Mouse (Mus musculus) liver, embryonic 13.5 days (tissue): Measurements from ENCODE around the gene Mapk1ip1l. TPM values are rescaled to one million over a fixed set of nuclear protein-coding genes. Genes with fewer than 3 reads are reported as not detected.

Experiments
- ATAC-seq: fragments of 200-750 bp; cut with Nextera tagmentation; 2 replicates; pipeline ENCODE4 v1.8.0; 2017; ENCODE audit warnings: low read depth, mild to moderate bottlenecking, moderate number of reproducible peaks, moderate library complexity
- DNase-seq: peaks from one replicate; pipeline ENCODE4 v3.0.0; 2022
- H3K27ac ChIP-seq: fragments of 300-500 bp; sonication (generic); 2 replicates; pipeline ENCODE4 v1.5.1; 2015; ENCODE audit warnings: moderate library complexity, mild to moderate bottlenecking, inconsistent platforms
- H3K27me3 ChIP-seq: fragments of 300-500 bp; sonication (generic); 2 replicates; pipeline ENCODE4 v1.6.1; 2015; ENCODE audit warnings: mild to moderate bottlenecking, inconsistent platforms
- H3K36me3 ChIP-seq: fragments of 300-500 bp; sonication (generic); 2 replicates; pipeline ENCODE4 v1.6.1; 2015; ENCODE audit warnings: mild to moderate bottlenecking, inconsistent platforms
- H3K4me1 ChIP-seq: fragments of 300-500 bp; sonication (generic); replicated peaks from 2 replicates; pipeline ENCODE4 v1.6.1; 2015; ENCODE audit warnings: inconsistent platforms
- H3K4me2 ChIP-seq: fragments of 300-500 bp; sonication (generic); 2 replicates; pipeline ENCODE4 v1.6.1; 2015; ENCODE audit warnings: inconsistent platforms, mild to moderate bottlenecking, moderate library complexity
- H3K4me3 ChIP-seq: fragments of 300-500 bp; sonication (generic); replicated peaks from 2 replicates; pipeline ENCODE4 v1.5.1; 2015; ENCODE audit warnings: mild to moderate bottlenecking, inconsistent platforms
- H3K9ac ChIP-seq: fragments of 300-500 bp; sonication (generic); 2 replicates; pipeline ENCODE4 v1.6.1; 2015; ENCODE audit warnings: mild to moderate bottlenecking, inconsistent platforms
- H3K9me3 ChIP-seq: fragments of 300-500 bp; sonication (generic); replicated peaks from 2 replicates; pipeline ENCODE4 v1.6.1; 2016; ENCODE audit warnings: inconsistent platforms
- WGBS: fragments of 180-500 bp; shearing (Covaris S2); methylation state at CpG from one replicate; pipeline ENCODE4 v1.1.7; 2015; ENCODE audit not compliant: insufficient replicate concordance; 5-methylcytosine and 5-hydroxymethylcytosine counted together
- polyA plus RNA-seq: library from polyadenylated mRNA; unstranded; fragments of >200 nt; fragmentation: Nextera tagmentation; extraction: Ambion mirVana; gene quantifications from 2 replicates; pipeline ENCODE4 v1.2.1, GENCODE M21; 2015

Mapk1ip1l gene
- polyA plus RNA-seq, 1 experiment from 2014 or later = 28.7 TPM

DNA sequence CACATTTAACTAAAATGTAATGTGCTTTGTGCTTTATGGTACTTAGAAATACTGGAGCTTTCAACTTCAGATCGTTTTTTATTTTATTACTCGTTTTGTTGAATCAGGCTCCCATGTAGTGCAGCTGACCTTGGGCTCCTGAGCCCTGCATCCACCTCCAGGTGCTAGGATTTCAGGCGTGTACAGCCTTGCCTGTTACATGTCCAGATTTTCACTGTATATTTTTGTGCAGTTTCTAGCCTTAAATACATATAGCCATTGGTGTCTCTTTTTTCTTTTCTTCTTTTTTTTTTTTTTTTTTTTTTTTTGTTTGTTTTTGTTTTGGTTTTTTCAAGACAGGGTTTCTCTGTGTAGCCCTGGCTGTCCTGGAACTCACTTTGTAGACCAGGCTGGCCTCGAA is 16.5 kb upstream of the Mapk1ip1l start:
- Histone ChIP-seq H3K4me3 (no peak overlapping the region), H3K9ac (no peak overlapping the region), H3K4me1 (peaks cover 37% of the 10 kb centered on the region), H3K36me3 (peaks cover 17% of the 10 kb centered on the region), H3K4me2 (no peak overlapping the region), H3K27ac (no peak overlapping the region), H3K9me3 (no peaks in the 10 kb centered on the region), H3K27me3 (no peaks in the 10 kb centered on the region)
- ATAC-seq (no peak), DNase-seq (no peak)
- WGBS = 89% methylated on average over 4 of the region's 4 CpGs

- Histone ChIP-seq H3K27ac (no peak overlapping the region), H3K36me3 (peaks cover 17% of the 10 kb centered on the region), H3K4me1 (peaks cover 36% of the 10 kb centered on the region), H3K9me3 (no peaks in the 10 kb centered on the region), H3K4me2 (no peak overlapping the region), H3K27me3 (no peaks in the 10 kb centered on the region), H3K4me3 (no peak overlapping the region), H3K9ac (no peak overlapping the region)
- 60% methylated on average over 7 of the region's 7 CpGs for WGBS
- ATAC-seq (no peak), DNase-seq (no peak)
Observed at GRCm38 (mm10) chr14:47283568-47283967, 14.5 kb upstream of the Mapk1ip1l start.

DNA sequence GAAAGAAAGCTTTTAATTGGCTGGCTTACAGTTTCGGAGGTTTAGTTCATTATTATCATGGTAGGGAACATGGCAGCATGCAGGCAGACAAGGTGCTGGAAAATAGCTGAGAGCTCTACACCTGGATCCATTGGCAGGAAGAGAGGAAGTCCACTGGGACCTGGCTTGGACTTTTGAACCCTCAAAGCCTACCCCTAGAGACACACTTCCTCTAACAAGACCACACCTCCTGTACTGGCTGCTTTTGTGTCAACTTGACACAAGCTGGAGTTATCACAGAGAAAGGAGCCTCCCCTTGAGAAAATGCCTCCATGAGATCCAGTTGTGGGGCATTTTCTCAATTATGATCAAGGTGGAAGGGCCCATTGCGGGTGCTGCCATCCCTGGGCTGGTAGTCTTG is 12.8 kb upstream of the Mapk1ip1l start:
- H3K9ac ChIP-seq = no peak overlapping the region
- no peak for ATAC-seq
- H3K27me3 ChIP-seq = no peaks in the 10 kb centered on the region

DNA sequence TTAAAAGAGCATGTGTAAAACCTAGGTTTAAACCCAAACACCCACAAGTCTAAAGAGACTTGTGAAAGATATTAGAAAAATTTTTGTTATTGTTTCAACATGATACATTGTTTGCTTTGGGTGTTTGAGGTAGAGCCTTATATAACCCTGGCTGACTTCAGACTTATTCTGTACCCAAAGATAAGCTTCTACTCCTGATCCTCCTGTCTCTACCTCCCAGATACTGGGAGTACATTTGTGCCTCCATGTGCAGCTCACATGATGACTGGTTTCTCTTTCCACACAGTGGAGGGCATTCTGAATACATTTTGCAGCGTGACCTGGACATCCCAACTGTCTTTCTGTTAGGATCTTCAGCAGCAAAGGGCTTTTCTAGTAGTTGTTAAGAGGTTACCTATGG is 11.9 kb upstream of the Mapk1ip1l start:
- Histone ChIP-seq H3K9me3 (no peaks in the 10 kb centered on the region), H3K4me3 (no peak overlapping the region), H3K9ac (no peak overlapping the region), H3K4me2 (no peak overlapping the region), H3K27me3 (no peaks in the 10 kb centered on the region), H3K27ac (no peak overlapping the region), H3K36me3 (peaks cover 19% of the 10 kb centered on the region), H3K4me1 (peaks cover 36% of the 10 kb centered on the region)
- ATAC-seq (peak; percentile 74), DNase-seq (no peak)
- 68% methylated on average over 1 of the region's 1 CpGs for WGBS

More for the DNA sequence above, 12.8 kb upstream of the Mapk1ip1l start:
- H3K9me3 ChIP-seq = no peaks in the 10 kb centered on the region
- peaks cover 36% of the 10 kb centered on the region for H3K4me1 ChIP-seq
- no peak for DNase-seq
- H3K27ac ChIP-seq = peak overlapping the region; percentile 29
- WGBS = 92% methylated on average over 2 of the region's 2 CpGs
- no peak overlapping the region for H3K4me2 ChIP-seq
- H3K36me3 ChIP-seq = peaks cover 20% of the 10 kb centered on the region
- no peak overlapping the region for H3K4me3 ChIP-seq

- DNase-seq = no peak
- H3K4me2 ChIP-seq = no peak overlapping the region
- no peaks in the 10 kb centered on the region for H3K27me3 ChIP-seq
- H3K9me3 ChIP-seq = no peaks in the 10 kb centered on the region
- 67% methylated on average over 5 of the region's 5 CpGs for WGBS
- H3K9ac ChIP-seq = no peak overlapping the region
- H3K4me1 ChIP-seq = peaks cover 36% of the 10 kb centered on the region
- no peak overlapping the region for H3K27ac ChIP-seq
- no peak for ATAC-seq
- H3K36me3 ChIP-seq = peaks cover 18% of the 10 kb centered on the region
- no peak overlapping the region for H3K4me3 ChIP-seq
Observed at GRCm38 (mm10) chr14:47287021-47287420, 11.0 kb upstream of the Mapk1ip1l start.

DNA sequence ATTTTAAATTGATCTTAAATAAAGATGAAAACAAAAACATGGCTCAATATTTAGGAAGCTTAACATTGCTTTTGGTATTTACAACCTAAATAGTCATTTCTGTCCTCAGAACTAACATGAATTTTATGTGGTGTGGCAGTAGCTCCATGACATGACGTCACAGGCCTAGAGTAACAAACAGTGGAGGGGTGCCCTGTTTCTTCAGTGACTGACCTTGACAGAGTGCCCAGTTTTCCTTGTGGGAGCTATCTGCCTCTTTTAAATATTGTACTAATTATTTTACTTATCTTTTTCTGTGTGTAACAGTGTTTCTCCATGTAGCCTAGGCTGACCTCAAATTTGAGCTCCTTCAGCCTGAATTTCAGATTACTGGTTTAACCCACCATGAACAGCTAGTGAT is 6.3 kb upstream of the Mapk1ip1l start:
- Histone ChIP-seq H3K9ac (no peak overlapping the region), H3K36me3 (peaks cover 18% of the 10 kb centered on the region), H3K9me3 (no peaks in the 10 kb centered on the region), H3K27ac (no peak overlapping the region), H3K27me3 (no peaks in the 10 kb centered on the region), H3K4me3 (no peak overlapping the region), H3K4me2 (no peak overlapping the region), H3K4me1 (peaks cover 24% of the 10 kb centered on the region)
- WGBS = 76% methylated on average over 1 of the region's 1 CpGs
- ATAC-seq (no peak), DNase-seq (no peak)

DNA sequence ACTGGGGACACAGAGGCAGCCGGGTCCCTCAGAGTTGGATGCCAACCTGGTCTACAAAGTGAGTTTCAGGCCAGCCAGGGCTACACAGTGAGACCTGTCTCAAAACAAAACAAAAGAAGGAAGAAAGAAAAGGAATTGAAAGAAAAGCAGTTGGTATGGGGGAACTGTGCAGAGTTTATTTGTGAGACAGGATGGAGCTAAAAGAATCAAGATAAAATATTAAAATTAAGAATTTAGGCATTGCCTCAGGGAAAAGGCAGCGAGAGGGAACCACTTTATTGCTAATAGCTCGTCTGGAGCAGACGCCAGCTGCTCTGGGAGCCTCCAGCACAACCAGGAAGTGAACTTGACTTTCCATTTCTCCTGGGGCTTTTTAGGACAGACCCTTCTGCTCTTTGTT is 3.9 kb upstream of the Mapk1ip1l start:
- ATAC-seq (no peak), DNase-seq (no peak)
- no peak overlapping the region for H3K9ac ChIP-seq
- no peaks in the 10 kb centered on the region for H3K27me3 ChIP-seq
- no peak overlapping the region for H3K4me2 ChIP-seq
- no peaks in the 10 kb centered on the region for H3K9me3 ChIP-seq
- peaks cover 35% of the 10 kb centered on the region for H3K4me1 ChIP-seq
- no peak overlapping the region for H3K4me3 ChIP-seq
- 68% methylated on average over 4 of the region's 4 CpGs for WGBS
- peak overlapping the region; percentile 55 for H3K27ac ChIP-seq
- peaks cover 15% of the 10 kb centered on the region for H3K36me3 ChIP-seq

DNA sequence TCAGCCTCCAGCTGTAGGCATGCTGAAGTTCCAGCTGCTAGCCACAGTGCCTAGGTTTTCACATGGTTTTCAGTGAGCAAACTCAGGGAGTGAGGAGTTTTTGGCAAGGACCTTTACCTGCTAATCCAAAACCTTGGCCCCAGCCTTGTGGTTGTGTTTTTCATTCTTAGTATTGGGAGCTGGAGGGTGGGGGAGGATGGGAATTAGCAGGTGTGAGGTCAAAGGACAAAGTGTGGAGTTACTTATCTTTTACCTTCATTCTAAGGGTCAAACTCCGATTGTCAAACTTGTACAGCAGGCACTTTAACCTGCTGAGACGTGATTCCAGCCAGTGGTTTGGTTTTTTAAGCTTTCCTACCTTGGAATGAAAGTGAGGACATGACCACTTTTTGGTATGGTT is 1.8 kb upstream of the Mapk1ip1l start:
- peaks cover 14% of the 10 kb centered on the region; the same call in 1 of the 2 replicates for H3K36me3 ChIP-seq
- ATAC-seq (no peak), DNase-seq (no peak)
- H3K27me3 ChIP-seq = no peaks in the 10 kb centered on the region
- WGBS = 52% methylated on average over 2 of the region's 2 CpGs
- H3K9me3 ChIP-seq = no peaks in the 10 kb centered on the region
- no peak overlapping the region for H3K9ac ChIP-seq
- H3K27ac ChIP-seq = peak overlapping the region; percentile 59
- H3K4me1 ChIP-seq = peaks cover 55% of the 10 kb centered on the region
- no peak overlapping the region for H3K4me2 ChIP-seq
- H3K4me3 ChIP-seq = no peak overlapping the region

- H3K4me3 ChIP-seq = peak overlapping the region; percentile 85
- H3K4me2 ChIP-seq = peak overlapping the region; percentile 85
- peak; percentile 50 for ATAC-seq
- DNase-seq = no peak
- peaks cover 62% of the 10 kb centered on the region for H3K4me1 ChIP-seq
- H3K27ac ChIP-seq = peak overlapping the region; percentile 90
- peaks cover 26% of the 10 kb centered on the region for H3K36me3 ChIP-seq
- no peaks in the 10 kb centered on the region for H3K27me3 ChIP-seq
- under 1% methylated on average over 38 of the region's 38 CpGs for WGBS
- H3K9ac ChIP-seq = peak overlapping the region; percentile 97
- H3K9me3 ChIP-seq = no peaks in the 10 kb centered on the region
Observed at GRCm38 (mm10) chr14:47298408-47298792, 334 bp downstream of the Mapk1ip1l start.

DNA sequence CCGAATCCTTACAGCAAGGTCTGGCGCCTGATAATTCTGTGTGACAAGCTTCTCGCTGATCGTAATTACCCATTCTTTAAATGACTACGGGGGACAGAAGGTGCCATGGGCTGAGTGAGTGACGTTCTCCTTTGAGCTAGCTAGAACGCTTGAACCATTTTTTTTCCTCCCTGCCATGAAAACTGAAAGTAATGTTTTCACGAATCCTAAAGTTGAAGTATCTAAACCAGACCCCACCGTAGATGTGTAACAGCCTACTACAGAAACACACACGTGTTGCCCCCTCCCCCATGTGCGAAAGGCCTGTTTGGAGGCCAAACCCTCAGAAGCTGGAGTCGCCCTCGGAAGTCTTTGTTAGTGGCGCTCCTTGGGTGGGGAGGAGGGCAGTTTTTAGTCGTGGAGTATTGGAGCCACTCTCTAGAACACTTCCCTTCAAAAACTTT is 774 bp downstream of the Mapk1ip1l start:
- no peaks in the 10 kb centered on the region for H3K27me3 ChIP-seq
- H3K4me2 ChIP-seq = peak overlapping the region; percentile 85
- H3K9ac ChIP-seq = peak overlapping the region; percentile 97
- no peaks in the 10 kb centered on the region for H3K9me3 ChIP-seq
- H3K4me3 ChIP-seq = peak overlapping the region; percentile 85
- peak overlapping the region; percentile 90 for H3K27ac ChIP-seq
- H3K36me3 ChIP-seq = peaks cover 27% of the 10 kb centered on the region
- no peak for DNase-seq
- WGBS = under 1% methylated on average over 15 of the region's 15 CpGs
- peaks cover 63% of the 10 kb centered on the region for H3K4me1 ChIP-seq
- peak; percentile 34; the same call in 1 of the 2 replicates for ATAC-seq

DNA sequence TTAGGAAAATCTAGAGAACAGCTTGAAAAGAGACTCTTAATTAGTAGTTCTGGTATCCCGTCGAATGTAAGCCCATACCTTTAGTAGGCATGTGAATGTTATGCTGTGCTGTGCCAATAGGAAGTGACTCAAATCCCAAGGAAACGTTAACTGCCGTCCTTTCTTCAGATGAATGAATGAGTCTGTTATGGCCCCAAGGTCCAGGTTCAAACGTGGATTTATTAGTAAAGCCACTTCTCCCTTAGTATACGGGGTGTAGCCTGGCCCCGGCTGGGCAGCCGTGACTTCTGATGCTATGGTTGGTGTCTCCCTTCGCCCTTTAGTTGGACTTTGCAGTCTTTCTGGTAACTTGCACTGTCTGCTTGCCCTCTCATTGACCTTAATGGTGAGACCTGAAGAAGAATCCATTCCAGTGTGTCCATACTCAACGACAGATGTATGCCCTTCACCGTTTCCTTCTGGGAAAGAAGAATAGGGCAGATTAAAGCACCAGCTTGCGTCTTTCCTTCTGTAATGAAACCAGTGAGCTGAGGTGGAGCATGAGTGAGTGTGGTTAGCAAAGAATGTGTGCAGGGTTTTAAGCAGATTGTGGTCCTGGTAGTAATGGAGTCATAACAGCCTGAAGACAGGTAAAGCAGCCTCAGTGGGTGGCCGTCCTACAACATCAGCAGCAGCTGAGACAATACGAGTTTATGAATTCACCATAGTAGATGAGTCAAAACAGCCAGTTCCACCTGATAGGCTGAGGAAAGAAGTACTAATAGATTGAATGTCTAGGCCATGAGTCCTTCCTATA is 5.0 kb downstream of the Mapk1ip1l start:
- no peaks in the 10 kb centered on the region for H3K27me3 ChIP-seq
- H3K4me2 ChIP-seq = no peak overlapping the region
- H3K27ac ChIP-seq = no peak overlapping the region
- no peaks in the 10 kb centered on the region for H3K9me3 ChIP-seq
- ATAC-seq = no peak
- no peak overlapping the region for H3K4me3 ChIP-seq
- H3K4me1 ChIP-seq = peaks cover 62% of the 10 kb centered on the region
- H3K9ac ChIP-seq = peak overlapping the region; percentile 3; the same call in 1 of the 2 replicates
- peaks cover 34% of the 10 kb centered on the region for H3K36me3 ChIP-seq
- WGBS = 76% methylated on average over 14 of the region's 14 CpGs
- DNase-seq = no peak
